Mouse (Mus musculus): ENCODE measurements around the gene Eml3.
A peak's percentile ranks its signal among the peaks of the same experiment; 100 is the strongest.
"Not testable (repeated sequence)": the region's sequence is repeated elsewhere in the genome, so short reads cannot be mapped to it uniquely, and the experiment has no call there.

Eml3 gene

GRCm38 (mm10) chr19:8953135-8954039 is 24.0 kb downstream of the Eml3 start, which contains the start of gene Tut1:
TSS of gene Tut1 (plus strand) at chr19:8953847.
- peak; percentile 95 for DNase-seq

GRCm38 (mm10) chr19:8954171-8954570 is 24.8 kb downstream of the Eml3 start:
- DNase-seq = no peak

- no peak for DNase-seq
Measured at GRCm38 (mm10) chr19:8962256-8962655, 32.9 kb downstream of the Eml3 start.

GRCm38 (mm10) chr19:8965075-8965474 is 35.7 kb downstream of the Eml3 start:
- DNase-seq = no peak

- DNase-seq = peak; percentile 31
Measured at GRCm38 (mm10) chr19:8965771-8966170, 36.4 kb downstream of the Eml3 start.

- peak; percentile 34 for DNase-seq
Measured at GRCm38 (mm10) chr19:8966198-8966589, 36.8 kb downstream of the Eml3 start.

DNA sequence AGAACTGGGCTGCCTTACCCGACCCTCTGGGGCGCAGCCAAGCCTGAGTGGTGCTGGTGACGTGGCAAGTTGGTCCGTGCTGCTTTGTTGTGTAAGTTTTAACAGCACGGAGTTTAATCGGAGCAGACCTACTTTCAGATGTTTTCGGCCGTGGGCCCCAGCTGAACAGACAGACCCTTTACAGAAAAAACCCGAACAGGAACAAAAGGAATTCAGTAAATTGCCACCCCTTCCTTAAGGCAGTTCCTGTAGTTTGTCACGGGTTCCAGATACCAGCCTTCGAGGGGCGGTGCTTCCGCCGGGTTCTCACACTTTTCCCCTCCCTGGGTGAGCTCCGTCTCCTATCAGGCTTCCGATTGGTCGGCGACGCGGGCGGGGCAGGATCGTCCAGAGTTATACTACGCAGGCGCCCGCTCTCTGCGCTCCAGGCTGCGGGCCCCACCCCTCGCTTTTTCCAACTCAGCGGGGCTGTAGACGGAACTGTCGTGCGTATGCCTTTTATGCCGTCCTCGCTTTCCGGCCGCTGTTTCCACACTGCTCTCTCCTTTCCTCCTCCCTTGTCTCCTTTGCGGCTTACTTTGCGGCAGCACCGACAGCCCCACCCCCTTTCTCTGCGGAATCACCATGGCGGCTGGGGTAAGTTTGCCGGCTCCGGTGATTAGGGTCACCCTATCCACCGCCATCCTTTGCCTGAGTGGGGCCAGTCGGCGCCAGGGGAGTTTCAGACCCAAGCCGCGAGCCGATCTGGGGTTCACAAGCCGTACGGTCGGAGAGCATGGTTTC is 37.4 kb downstream of the Eml3 start, which contains the start of gene Eef1g:
Eef1g (plus strand) TSS at position 452 of the 783 bp plus-strand sequence.
- peak; percentile 100 for DNase-seq

DNA sequence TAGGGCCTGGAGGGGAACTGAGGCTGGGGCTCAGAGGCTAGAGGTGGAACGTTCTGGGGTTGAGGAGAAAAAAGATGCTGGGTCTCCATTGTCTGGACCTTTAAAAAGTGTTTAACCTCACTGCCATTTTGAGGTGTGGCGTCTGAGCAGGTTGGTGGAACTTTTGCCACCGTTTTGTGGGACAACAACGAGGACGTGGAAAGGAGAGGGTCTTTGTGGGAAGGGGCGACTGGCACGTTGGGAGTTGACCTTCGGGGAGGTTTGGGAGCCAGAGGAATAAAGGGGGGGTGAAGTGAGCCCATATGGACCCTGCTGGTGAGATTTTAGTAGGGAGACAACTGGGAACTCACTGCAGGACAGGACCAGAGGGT is 38.0 kb downstream of the Eml3 start:
- no peak for DNase-seq

DNA sequence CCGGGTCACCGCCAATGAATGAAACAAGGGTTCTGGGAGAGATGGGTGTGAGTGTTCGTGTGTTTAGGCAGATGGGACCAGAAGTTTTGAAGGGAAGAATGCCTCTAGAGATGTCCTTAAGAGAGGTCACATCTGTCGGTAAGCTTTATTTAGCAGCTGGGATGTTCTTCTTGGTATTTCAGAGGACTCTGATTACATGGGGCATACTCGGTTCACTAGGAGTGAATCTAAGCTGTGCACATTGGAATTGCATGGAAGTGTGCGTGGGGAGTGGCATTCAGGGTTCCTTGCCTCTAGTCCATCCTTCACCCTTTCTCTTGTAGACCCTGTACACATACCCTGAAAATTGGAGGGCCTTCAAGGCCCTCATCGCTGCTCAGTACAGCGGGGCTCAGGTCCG is 38.5 kb downstream of the Eml3 start:
- DNase-seq = no peak

DNA sequence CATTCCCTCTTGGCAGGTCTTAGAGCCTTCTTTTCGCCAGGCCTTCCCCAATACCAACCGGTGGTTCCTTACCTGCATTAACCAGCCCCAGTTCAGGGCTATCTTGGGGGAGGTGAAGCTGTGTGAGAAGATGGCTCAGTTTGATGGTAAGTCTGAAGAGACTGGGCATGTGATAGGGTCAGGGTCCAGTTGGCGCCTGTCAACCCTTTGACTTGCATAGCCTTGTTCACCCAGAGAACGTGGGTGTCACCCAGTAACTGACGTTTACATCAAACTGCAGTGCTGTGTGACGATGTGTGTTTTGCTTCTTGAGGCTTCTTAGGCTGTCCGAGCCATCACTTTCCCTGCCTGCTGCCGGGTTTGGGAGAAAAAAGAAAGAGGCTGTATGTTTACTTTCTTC is 43.1 kb downstream of the Eml3 start:
- DNase-seq = not testable (repeated sequence)

- no peak for DNase-seq
Measured at GRCm38 (mm10) chr19:8974638-8975037, 45.3 kb downstream of the Eml3 start.

GRCm38 (mm10) chr19:8975491-8975890 is 46.1 kb downstream of the Eml3 start:
- no peak for DNase-seq

DNA sequence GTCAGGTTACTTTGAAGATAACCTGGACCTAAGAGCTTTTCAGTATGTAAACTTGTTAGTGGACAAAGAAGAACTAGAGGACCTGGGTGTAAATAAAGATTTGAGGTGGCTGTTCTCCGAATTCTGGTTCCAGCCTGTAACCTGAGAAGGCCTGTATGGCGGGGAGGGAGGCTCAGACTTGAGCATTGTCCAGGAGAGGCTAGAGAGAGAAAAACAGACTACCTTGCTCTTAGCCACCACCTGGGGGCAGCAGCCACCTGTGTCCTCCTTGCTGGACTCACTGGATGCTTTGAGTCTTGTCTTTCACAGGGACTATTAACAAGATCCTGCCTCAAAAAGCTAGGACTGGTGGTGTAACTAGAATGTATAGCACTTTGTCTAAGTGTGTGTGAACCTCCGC is 47.2 kb downstream of the Eml3 start:
- peak; percentile 63 for DNase-seq

GRCm38 (mm10) chr19:8980771-8981170 is 51.4 kb downstream of the Eml3 start:
- no peak for DNase-seq

DNA sequence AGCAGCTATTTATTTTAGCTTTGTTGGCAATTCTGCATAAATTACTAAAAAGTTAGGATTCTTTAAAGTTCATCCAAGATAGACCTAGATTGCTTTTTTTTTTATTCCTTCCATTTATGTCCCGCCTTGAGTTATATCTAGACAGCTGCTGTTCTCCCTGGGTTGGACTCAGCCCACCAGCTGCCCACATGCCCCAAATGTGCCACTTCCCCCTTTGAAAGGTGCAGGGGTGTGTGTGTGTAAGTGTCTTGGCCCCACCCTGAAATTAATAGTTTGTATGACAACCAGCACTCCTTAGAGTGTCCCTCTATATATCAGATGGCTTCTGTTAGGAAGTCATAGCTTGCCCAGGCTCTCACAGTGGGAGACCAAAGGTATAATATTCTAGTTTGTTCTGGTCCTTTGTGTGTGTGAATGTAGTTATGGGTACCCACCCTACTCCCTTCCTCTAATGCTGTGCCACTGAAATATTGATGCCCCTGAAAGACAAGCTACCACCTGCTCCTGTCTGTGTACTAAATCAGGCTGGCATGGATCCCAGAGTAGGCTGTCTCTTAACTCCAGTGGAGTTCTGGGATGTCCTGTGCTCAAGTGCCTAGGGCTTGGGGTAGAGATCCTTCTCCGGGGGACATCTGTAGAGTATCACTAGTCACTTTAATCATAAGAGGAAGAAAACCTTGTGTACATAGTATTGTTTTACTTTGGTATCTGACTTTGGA is 52.3 kb downstream of the Eml3 start:
- no peak for DNase-seq

DNA sequence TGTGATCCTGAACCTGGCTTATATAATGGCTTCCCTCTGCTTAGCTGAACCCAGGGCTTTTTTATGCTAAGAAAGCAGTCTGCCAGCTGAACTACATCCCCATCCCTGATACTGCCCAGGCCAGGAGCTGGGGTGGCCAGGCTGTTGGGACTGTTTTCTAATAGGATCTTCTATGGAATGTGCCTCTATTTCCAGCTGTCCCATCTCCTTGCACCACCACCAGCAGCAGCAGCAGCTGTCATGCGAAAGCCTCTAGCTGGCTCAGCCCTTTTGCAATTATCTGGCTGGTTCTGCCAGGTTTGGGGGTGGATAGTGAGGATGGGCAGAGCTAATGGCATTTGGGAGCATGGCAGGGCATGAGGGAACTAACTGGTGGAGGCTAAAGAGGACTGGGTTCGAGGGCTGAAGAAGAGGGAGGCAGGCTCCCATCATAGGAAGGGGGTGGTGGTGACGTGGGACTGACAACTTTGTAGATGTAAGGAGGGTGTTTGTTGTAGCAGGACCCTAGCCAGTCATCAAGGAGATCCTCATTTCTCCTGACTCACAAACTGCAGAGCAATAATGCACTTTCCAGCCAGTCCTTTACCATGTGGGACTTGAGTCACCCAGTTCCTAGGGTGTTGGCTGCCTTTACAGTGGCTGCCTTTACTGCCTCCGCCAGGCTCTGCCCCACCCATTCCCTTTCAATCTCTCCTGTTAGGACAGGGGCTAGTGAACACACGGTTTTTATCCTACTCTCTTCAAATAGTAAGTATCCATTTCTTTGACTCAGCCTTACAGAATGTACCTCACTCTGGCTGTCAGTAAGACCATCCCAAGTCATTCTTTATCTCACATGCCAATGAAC is 53.2 kb downstream of the Eml3 start:
- no peak for DNase-seq

DNA sequence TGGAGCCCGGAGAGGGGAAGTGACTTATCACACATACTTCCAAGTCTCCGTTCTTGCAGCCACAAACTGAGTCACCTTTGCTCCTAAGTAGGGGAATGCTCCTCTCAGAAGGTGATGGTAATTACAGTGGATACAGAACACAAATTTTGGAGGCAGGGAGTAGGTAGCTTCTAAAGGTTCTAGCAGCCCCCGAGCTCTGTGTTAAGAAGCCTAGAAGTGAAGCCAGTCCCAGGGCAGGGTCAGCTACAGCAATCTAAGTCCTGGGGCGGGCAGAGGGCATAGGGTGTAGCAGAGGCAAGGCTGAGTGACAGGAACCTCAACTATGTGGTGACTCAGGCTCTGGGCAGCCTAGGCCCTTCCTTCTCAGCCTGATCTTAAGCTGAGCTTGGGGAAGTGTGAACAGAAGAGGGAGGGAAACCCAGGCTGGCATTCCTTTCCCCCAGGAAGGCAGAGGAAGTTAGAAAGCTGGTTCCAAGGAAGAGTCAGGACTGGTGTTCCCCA is 53.8 kb downstream of the Eml3 start:
- no peak for DNase-seq

DNA sequence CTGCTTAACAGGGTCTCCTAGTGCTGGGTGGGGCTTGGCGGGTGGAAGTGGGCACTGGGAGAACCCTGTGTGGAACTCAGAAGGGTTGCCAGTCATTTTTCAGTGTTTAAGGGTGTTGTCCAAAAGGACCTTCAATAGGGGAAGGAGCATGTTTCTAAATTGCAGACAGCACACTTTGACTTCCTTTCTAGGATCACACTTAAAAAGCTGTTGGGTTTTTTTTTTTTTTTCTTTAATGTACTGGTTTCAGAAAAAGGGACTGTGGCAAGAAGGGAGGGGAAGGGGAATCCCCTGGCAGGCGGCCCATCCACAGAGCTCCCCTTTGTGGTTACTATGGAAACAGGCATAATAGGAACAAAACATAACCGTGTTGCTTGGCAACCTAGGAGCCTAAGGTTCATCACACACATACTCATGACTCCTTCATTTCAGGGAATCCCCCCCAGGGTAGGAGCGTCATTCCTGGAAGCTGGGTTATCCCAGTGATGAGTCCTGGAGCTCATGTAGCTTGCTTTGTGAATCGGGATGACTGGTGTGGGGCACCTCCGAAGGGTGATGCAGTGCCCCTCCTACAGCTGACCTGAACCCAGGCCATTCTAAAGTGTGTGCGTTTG is 55.0 kb downstream of the Eml3 start:
- peak; percentile 71 for DNase-seq

DNA sequence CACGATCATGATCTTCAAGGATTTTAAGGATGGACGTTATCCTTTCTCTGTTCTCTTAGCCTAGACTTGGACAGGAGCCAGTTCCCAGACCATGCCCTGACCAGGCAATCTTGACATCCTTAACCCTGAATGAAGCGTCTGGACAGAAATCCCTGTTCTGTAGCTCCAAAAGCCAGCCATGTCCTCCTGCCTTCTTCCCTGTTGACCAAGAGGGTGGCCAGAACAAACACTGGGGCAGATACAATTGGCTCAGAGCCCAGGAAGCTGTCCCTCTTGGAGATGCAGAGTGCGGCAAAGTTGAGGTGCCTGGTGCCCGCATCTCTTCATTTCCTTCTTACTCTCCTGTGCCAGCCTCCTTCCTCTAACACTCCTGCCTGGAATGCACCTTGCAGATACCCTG is 56.5 kb downstream of the Eml3 start:
- no peak for DNase-seq

- no peak for DNase-seq
Measured at GRCm38 (mm10) chr19:8987816-8988215, 58.5 kb downstream of the Eml3 start.

- DNase-seq = no peak
Measured at GRCm38 (mm10) chr19:8988346-8989065, 59.2 kb downstream of the Eml3 start.

All from kidney, postnatal 14 days (tissue).